Mouse (Mus musculus) megakaryocyte, embryonic 14.5 days (primary cell): ENCODE measurements around the gene Selenof. TPM values are rescaled to one million over a fixed set of nuclear protein-coding genes. Genes with fewer than 3 reads are reported as not detected.
A peak's percentile ranks its signal among the peaks of the same experiment; 100 is the strongest.

Experiments
- H3K27me3 ChIP-seq: replicated peaks from 2 replicates; pipeline ENCODE3; 2012; ENCODE audit warnings: inconsistent platforms
- H3K36me3 ChIP-seq: replicated peaks from 2 replicates; pipeline ENCODE3; 2012; ENCODE audit warnings: low read length, inconsistent platforms, mixed read lengths
- H3K4me1 ChIP-seq: 2 replicates; pipeline ENCODE4 v1.6.1; 2012; ENCODE audit warnings: inconsistent platforms
- H3K4me3 ChIP-seq: replicated peaks from 2 replicates; pipeline ENCODE3; 2012; ENCODE audit warnings: moderate library complexity, mild to moderate bottlenecking, inconsistent platforms
- H3K9me3 ChIP-seq: 2 replicates; pipeline ENCODE4 v1.6.1; 2012; ENCODE audit warnings: inconsistent platforms
- FLI1 ChIP-seq: IDR thresholded peaks from 2 replicates; pipeline ENCODE4 v1.6.1; 2012; ENCODE audit warnings: low read length, inconsistent platforms, mixed read lengths
- GATA1 ChIP-seq: IDR thresholded peaks from 3 replicates; pipeline ENCODE4 v1.6.1; 2012; ENCODE audit warnings: mixed read lengths, low read length, inconsistent platforms, borderline replicate concordance
- polyA plus RNA-seq: library from polyadenylated mRNA; stranded (reverse); fragments of >175 nt; gene quantifications from 2 replicates; pipeline ENCODE4 v1.2.3, GENCODE M21; 2012; ENCODE audit warnings: low replicate concordance; ENCODE audit not compliant: insufficient read depth

The Selenof gene
- polyA plus RNA-seq, 1 experiment, result 35.5 TPM

- peaks cover 59% of the 10 kb centered on the region for H3K4me1 ChIP-seq
- peak overlapping the region; percentile 80 for H3K4me3 ChIP-seq
- peaks cover 6% of the 10 kb centered on the region for H3K36me3 ChIP-seq
- no peaks in the 10 kb centered on the region for H3K27me3 ChIP-seq
- H3K9me3 ChIP-seq, result no peaks in the 10 kb centered on the region
- TF ChIP-seq FLI1 (no peak), GATA1 (no peak)
Measured at GRCm38 (mm10) chr3:144546490-144546889, 23.6 kb upstream of the Selenof start.

- no peaks in the 10 kb centered on the region for H3K27me3 ChIP-seq
- no peaks in the 10 kb centered on the region for H3K9me3 ChIP-seq
- peaks cover 6% of the 10 kb centered on the region for H3K36me3 ChIP-seq
- H3K4me3 ChIP-seq, result peak overlapping the region; percentile 20
- TF ChIP-seq FLI1 (no peak), GATA1 (no peak)
- H3K4me1 ChIP-seq, result peaks cover 64% of the 10 kb centered on the region
Measured at GRCm38 (mm10) chr3:144548186-144548845, 21.8 kb upstream of the Selenof start.

GRCm38 (mm10) chr3:144550036-144550435 lies 20.1 kb upstream of the Selenof start:
- Histone ChIP-seq H3K4me1 (peaks cover 70% of the 10 kb centered on the region), H3K27me3 (no peaks in the 10 kb centered on the region), H3K36me3 (peaks cover 6% of the 10 kb centered on the region), H3K9me3 (no peaks in the 10 kb centered on the region), H3K4me3 (no peak overlapping the region)
- TF ChIP-seq FLI1 (no peak), GATA1 (no peak)

- Histone ChIP-seq H3K4me1 (peaks cover 71% of the 10 kb centered on the region), H3K9me3 (no peaks in the 10 kb centered on the region), H3K36me3 (peaks cover 6% of the 10 kb centered on the region), H3K27me3 (no peaks in the 10 kb centered on the region), H3K4me3 (no peak overlapping the region)
- no peak for TF ChIP-seq GATA1
- TF ChIP-seq FLI1, result no peak
Measured at GRCm38 (mm10) chr3:144550659-144551058, 19.4 kb upstream of the Selenof start.

GRCm38 (mm10) chr3:144551416-144551815 lies 18.7 kb upstream of the Selenof start:
- no peaks in the 10 kb centered on the region for H3K9me3 ChIP-seq
- H3K36me3 ChIP-seq, result peaks cover 6% of the 10 kb centered on the region
- no peak overlapping the region for H3K4me3 ChIP-seq
- H3K27me3 ChIP-seq, result no peaks in the 10 kb centered on the region
- TF ChIP-seq GATA1 (no peak), FLI1 (no peak)
- peaks cover 68% of the 10 kb centered on the region for H3K4me1 ChIP-seq

GRCm38 (mm10) chr3:144553942-144554341 lies 16.2 kb upstream of the Selenof start:
- TF ChIP-seq FLI1 (no peak), GATA1 (no peak)
- no peaks in the 10 kb centered on the region for H3K9me3 ChIP-seq
- H3K36me3 ChIP-seq, result peaks cover 6% of the 10 kb centered on the region
- H3K27me3 ChIP-seq, result no peaks in the 10 kb centered on the region
- peaks cover 76% of the 10 kb centered on the region for H3K4me1 ChIP-seq
- H3K4me3 ChIP-seq, result no peak overlapping the region

- H3K36me3 ChIP-seq, result peaks cover 3% of the 10 kb centered on the region
- H3K4me3 ChIP-seq, result no peak overlapping the region
- H3K9me3 ChIP-seq, result no peaks in the 10 kb centered on the region
- H3K27me3 ChIP-seq, result no peaks in the 10 kb centered on the region
- TF ChIP-seq GATA1 (no peak), FLI1 (no peak)
- H3K4me1 ChIP-seq, result peaks cover 77% of the 10 kb centered on the region
Measured at GRCm38 (mm10) chr3:144554503-144554902, 15.6 kb upstream of the Selenof start.

GRCm38 (mm10) chr3:144555144-144555543 lies 15.0 kb upstream of the Selenof start:
- H3K4me3 ChIP-seq, result no peak overlapping the region
- no peaks in the 10 kb centered on the region for H3K9me3 ChIP-seq
- TF ChIP-seq FLI1 (no peak), GATA1 (no peak)
- H3K27me3 ChIP-seq, result no peaks in the 10 kb centered on the region
- no peaks in the 10 kb centered on the region for H3K36me3 ChIP-seq
- H3K4me1 ChIP-seq, result peaks cover 77% of the 10 kb centered on the region

- no peak for TF ChIP-seq FLI1
- TF ChIP-seq GATA1, result no peak
- no peaks in the 10 kb centered on the region for H3K27me3 ChIP-seq
- H3K4me1 ChIP-seq, result peaks cover 79% of the 10 kb centered on the region
- H3K9me3 ChIP-seq, result no peaks in the 10 kb centered on the region
- no peak overlapping the region for H3K4me3 ChIP-seq
- H3K36me3 ChIP-seq, result no peaks in the 10 kb centered on the region
Measured at GRCm38 (mm10) chr3:144556625-144557324, 13.3 kb upstream of the Selenof start.

GRCm38 (mm10) chr3:144558274-144558673 lies 11.8 kb upstream of the Selenof start:
- no peaks in the 10 kb centered on the region for H3K9me3 ChIP-seq
- no peak overlapping the region for H3K4me3 ChIP-seq
- TF ChIP-seq FLI1, result no peak
- TF ChIP-seq GATA1, result no peak
- no peaks in the 10 kb centered on the region for H3K36me3 ChIP-seq
- no peaks in the 10 kb centered on the region for H3K27me3 ChIP-seq
- H3K4me1 ChIP-seq, result peaks cover 76% of the 10 kb centered on the region
